Comparison of ENCODE assay signal across 15 mouse cellular contexts in the genomic region with DNA sequence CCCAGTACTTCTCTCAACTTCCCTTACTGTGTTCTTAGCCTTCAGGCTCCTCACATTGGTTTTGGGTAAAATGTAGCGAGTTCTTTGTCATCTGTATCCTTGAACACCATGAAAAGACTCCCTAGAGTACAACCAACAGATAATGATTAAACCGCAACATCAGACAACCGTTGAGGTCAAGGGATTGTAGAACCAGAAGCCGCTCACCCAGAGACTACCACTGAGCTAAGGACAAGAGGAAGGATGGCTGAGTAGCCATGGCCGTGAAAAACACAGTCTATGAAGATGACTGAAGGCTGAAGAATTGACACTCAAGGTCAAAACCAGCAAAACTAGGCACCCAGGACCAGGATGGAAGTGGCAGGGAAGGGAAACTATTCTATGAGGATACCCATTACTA.
"Had no signal": no experiment of that assay in that cellular context is flagged by ENCODE, and none has a peak within 500 bp of the region (broad histone marks: within the 10 kb centered on the region; RNA-seq: fewer than 3 reads in every experiment).

No protein-coding gene starts in this region.

- H3K9ac ChIP-seq: liver, embryonic 13.5 days; midbrain, embryonic 13.5 days; neural tube, embryonic 13.5 days had no signal

- H3K9me3 ChIP-seq: liver, embryonic 13.5 days; midbrain, embryonic 10.5 days; midbrain, embryonic 13.5 days; neural tube, embryonic 13.5 days had no signal

- H3K4me1 ChIP-seq: midbrain, embryonic 10.5 days; midbrain, embryonic 13.5 days; neural tube, embryonic 13.5 days had no signal

- H3K27me3 ChIP-seq: liver, embryonic 13.5 days; midbrain, embryonic 13.5 days; neural tube, embryonic 13.5 days had no signal

- H3K27ac ChIP-seq: kidney, postnatal 0 days; liver, embryonic 13.5 days; midbrain, embryonic 10.5 days; midbrain, embryonic 13.5 days; neural tube, embryonic 13.5 days; stomach, postnatal 0 days had no signal

- H3K4me3 ChIP-seq: liver, embryonic 13.5 days; midbrain, embryonic 10.5 days; midbrain, embryonic 13.5 days; myocyte; neural tube, embryonic 13.5 days had no signal

- DNase-seq: liver, embryonic 13.5 days; lung, adult 2 months; lung, postnatal 14 days; lung, postnatal 4 days; retina, postnatal 1 day; right cerebral cortex, postnatal 25 days; thymus, adult 18-20 months; thymus, postnatal 36 days had no signal

- H3K4me2 ChIP-seq: liver, embryonic 13.5 days; midbrain, embryonic 13.5 days; neural tube, embryonic 13.5 days had no signal

- ATAC-seq: midbrain, embryonic 13.5 days; midbrain, embryonic 16.5 days had no signal
